Mouse (Mus musculus) forebrain, postnatal 0 days (tissue): ENCODE results near the gene Rnf5. TPM values are rescaled to one million over a fixed set of nuclear protein-coding genes. Genes with fewer than 3 reads are reported as not detected.
A peak's percentile ranks its signal among the peaks of the same experiment; 100 is the strongest.

Source experiments
- ATAC-seq: fragments of 200-750 bp; cut with Nextera tagmentation; 2 replicates; pipeline ENCODE4 v1.8.0; 2017; ENCODE audit warnings: mild to moderate bottlenecking, moderate library complexity
- DNase-seq: peaks from one replicate; pipeline ENCODE4 v3.0.0-alpha.2; 2015
- H3K27ac ChIP-seq: fragments of 300-500 bp; sonication (generic); 2 replicates; pipeline ENCODE4 v1.5.1; 2014; ENCODE audit warnings: low read depth, mild to moderate bottlenecking, antibody characterized with exemption, low read length, moderate library complexity, mixed read lengths
- H3K27me3 ChIP-seq: fragments of 300-500 bp; sonication (generic); 2 replicates; pipeline ENCODE4 v1.6.1; 2014; ENCODE audit warnings: mild to moderate bottlenecking, low read length, mixed read lengths; ENCODE audit not compliant: insufficient read depth
- H3K36me3 ChIP-seq: fragments of 300-500 bp; sonication (generic); 2 replicates; pipeline ENCODE4 v1.6.1; 2014; ENCODE audit warnings: mild to moderate bottlenecking, moderate library complexity; ENCODE audit not compliant: insufficient read depth
- H3K4me1 ChIP-seq: fragments of 300-500 bp; sonication (generic); 2 replicates; pipeline ENCODE4 v1.6.1; 2014; ENCODE audit warnings: antibody characterized with exemption; ENCODE audit not compliant: insufficient read depth
- H3K4me2 ChIP-seq: fragments of 300-500 bp; sonication (generic); 2 replicates; pipeline ENCODE4 v1.6.1; 2014; ENCODE audit warnings: low read depth, mild to moderate bottlenecking, moderate library complexity
- H3K4me3 ChIP-seq: fragments of 300-500 bp; sonication (generic); 2 replicates; pipeline ENCODE4 v1.5.1; 2014; ENCODE audit warnings: low read depth, low read length, mixed read lengths
- H3K9ac ChIP-seq: fragments of 300-500 bp; sonication (generic); 2 replicates; pipeline ENCODE4 v1.6.1; 2014; ENCODE audit warnings: mild to moderate bottlenecking
- H3K9me3 ChIP-seq: fragments of 300-500 bp; sonication (generic); 2 replicates; pipeline ENCODE4 v1.6.1; 2016; ENCODE audit warnings: low read length
- CTCF ChIP-seq: sonication (generic); IDR thresholded peaks from 2 replicates; pipeline ENCODE4 v1.5.1; 2016; ENCODE audit warnings: antibody characterized with exemption, control low read depth, low read depth
- WGBS: fragments of 180-500 bp; shearing (Covaris S2); extraction: QIAGEN DNeasy Blood & Tissue Kit; methylation state at CpG from one replicate; pipeline ENCODE4 v1.1.7; 2014; 5-methylcytosine and 5-hydroxymethylcytosine counted together
- polyA plus RNA-seq: library from polyadenylated mRNA; unstranded; fragments of >200 nt; fragmentation: Nextera tagmentation; extraction: Ambion mirVana; gene quantifications from 2 replicates; pipeline ENCODE4 v1.2.1, GENCODE M21; 2015
- total RNA-seq: library from RNA; depleted of rRNA; stranded (reverse); fragments of >200 nt; gene quantifications from 2 replicates; pipeline ENCODE4 v1.2.3, GENCODE M21; 2014

Gene Rnf5
- total and polyA plus RNA-seq, 2 experiments from 2014 or later = 45.3 to 252 TPM

DNA sequence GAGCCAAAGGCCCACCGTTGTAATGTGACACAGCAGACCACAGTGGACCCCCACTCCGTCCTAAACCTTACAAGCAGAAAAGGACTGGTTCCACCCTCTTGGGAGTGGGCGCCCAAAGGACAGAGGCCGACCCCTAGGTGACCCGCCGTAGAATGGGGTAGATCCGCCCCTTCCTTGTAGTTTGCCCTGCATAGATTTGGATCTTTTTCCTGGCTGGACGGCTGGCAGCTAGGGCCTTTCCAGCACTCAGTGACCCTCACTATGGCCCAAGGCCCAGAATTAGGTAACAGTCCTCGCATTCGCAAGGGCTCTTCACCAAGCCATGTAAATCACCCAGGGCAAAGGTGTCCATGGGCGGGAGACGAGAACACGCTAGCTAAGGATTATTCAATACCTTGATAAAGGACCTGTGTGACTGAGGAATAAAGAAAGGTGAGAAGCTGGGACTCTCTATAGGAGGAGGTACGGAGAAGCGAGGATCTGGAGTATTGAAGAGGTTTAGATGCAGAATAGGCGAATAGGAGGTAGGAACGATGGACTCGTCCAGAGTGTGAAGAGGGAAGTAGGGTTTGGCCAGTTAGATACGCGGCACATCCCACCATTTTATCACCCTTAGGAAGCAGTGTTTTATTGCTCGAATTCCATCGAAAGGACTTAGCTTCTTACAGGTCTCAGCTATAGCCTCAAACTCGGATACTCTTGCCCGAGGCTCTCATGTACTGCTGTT lies 1.2 kb upstream of the Rnf5 start:
- peak overlapping the region; percentile 97 for H3K4me2 ChIP-seq
- ATAC-seq (no peak), DNase-seq (peak; percentile 32)
- WGBS = 16% methylated on average over 24 of the region's 24 CpGs
- H3K9me3 ChIP-seq = no peaks in the 10 kb centered on the region
- peaks cover 11% of the 10 kb centered on the region for H3K36me3 ChIP-seq
- H3K4me1 ChIP-seq = peaks cover 18% of the 10 kb centered on the region
- peak overlapping the region; percentile 85 for H3K4me3 ChIP-seq
- no peaks in the 10 kb centered on the region for H3K27me3 ChIP-seq
- H3K27ac ChIP-seq = peak overlapping the region; percentile 89
- TF ChIP-seq CTCF = no peak
- H3K9ac ChIP-seq = peak overlapping the region; percentile 91

DNA sequence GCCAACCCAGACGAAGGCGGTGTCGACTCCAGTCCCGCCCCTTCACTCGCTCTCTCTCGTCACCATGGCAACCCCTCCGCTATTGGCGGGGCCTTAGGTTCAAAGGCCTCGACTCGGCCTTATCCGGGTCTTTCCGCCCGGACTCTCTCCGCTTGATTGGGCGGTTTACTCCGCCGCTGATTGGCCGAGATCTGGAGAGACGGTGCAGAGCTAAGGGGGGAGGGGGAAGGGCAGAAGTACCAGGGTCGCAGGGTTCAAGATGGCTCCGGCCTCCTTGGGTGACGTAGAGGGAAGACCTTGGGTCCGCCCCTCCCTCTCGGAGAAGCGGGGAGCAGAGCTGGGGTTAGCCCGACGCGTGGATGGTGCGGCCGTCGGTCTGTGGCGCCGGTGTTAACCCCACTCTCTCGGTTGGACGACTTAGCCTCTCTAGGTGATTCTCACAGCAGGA lies 595 bp upstream of the Rnf5 start, which contains the start of gene Agpat1:
Agpat1 (plus strand) TSS at position 202 of the 448 bp plus-strand sequence.
- DNase-seq (peak; percentile 99), ATAC-seq (peak; percentile 86)
- Histone ChIP-seq H3K4me3 (peak within 1 kb of the TSS; percentile 85), H3K9ac (peak within 1 kb of the TSS; percentile 91), H3K4me1 (peaks cover 18% of the 10 kb centered on the region), H3K4me2 (peak within 1 kb of the TSS; percentile 97), H3K27me3 (no peaks in the 10 kb centered on the region), H3K9me3 (no peaks in the 10 kb centered on the region), H3K36me3 (peaks cover 11% of the 10 kb centered on the region), H3K27ac (peak within 1 kb of the TSS; percentile 89)
- under 1% methylated on average over 35 of the region's 35 CpGs for WGBS
- no peak for TF ChIP-seq CTCF

DNA sequence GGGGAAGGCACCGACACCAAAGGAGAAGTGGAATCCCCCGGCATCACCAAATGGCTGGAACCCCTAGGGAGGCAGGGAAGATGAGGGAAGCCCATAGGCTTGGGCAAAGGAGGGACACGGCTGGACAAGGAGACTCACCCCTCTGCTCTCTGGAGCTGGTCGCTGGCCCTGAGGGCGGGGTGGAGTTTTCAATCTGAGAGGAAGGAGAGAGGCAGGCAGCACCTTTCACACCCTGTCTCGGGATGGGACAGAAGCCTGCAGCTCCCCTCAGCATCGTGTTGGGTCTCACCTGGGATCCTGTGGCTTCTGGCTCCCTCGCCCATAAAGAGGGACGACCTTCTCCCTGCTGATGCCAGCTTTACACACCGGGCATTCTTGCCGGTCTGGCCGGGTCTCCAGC lies 1.7 kb downstream of the Rnf5 start:
- Histone ChIP-seq H3K4me1 (peaks cover 16% of the 10 kb centered on the region), H3K9me3 (no peaks in the 10 kb centered on the region), H3K9ac (no peak overlapping the region), H3K36me3 (peaks cover 11% of the 10 kb centered on the region), H3K4me2 (peak overlapping the region; percentile 86; the same call in 1 of the 2 replicates), H3K27me3 (no peaks in the 10 kb centered on the region), H3K27ac (no peak overlapping the region), H3K4me3 (no peak overlapping the region)
- WGBS = 87% methylated on average over 12 of the region's 12 CpGs
- no peak for TF ChIP-seq CTCF
- DNase-seq (no peak), ATAC-seq (no peak)

DNA sequence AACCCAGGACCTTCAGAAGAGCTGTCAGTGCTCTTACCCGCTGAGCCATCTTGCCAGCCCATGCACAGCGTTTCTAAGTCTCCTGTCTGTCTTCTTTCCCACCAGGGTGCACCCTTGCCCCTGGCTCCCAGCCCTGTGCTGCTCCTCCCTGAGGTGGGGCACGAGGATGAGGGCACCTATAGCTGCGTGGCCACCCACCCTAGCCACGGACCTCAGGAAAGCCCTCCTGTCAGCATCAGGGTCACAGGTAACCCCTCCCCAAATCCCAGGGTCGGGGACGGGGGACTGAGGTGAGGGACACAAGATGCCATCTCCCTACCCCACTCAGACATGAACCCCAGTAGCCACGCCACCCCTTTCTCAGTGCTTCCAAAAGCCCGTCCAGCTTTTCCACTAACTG lies 3.6 kb downstream of the Rnf5 start:
- no peaks in the 10 kb centered on the region for H3K27me3 ChIP-seq
- no peak overlapping the region for H3K4me2 ChIP-seq
- DNase-seq = no peak
- no peaks in the 10 kb centered on the region for H3K9me3 ChIP-seq
- H3K27ac ChIP-seq = no peak overlapping the region
- H3K4me1 ChIP-seq = peaks cover 8% of the 10 kb centered on the region
- peaks cover 24% of the 10 kb centered on the region for H3K36me3 ChIP-seq
- no peak for ATAC-seq
- no peak overlapping the region for H3K4me3 ChIP-seq
- no peak overlapping the region for H3K9ac ChIP-seq
- TF ChIP-seq CTCF = no peak
- WGBS = 78% methylated on average over 9 of the region's 9 CpGs

DNA sequence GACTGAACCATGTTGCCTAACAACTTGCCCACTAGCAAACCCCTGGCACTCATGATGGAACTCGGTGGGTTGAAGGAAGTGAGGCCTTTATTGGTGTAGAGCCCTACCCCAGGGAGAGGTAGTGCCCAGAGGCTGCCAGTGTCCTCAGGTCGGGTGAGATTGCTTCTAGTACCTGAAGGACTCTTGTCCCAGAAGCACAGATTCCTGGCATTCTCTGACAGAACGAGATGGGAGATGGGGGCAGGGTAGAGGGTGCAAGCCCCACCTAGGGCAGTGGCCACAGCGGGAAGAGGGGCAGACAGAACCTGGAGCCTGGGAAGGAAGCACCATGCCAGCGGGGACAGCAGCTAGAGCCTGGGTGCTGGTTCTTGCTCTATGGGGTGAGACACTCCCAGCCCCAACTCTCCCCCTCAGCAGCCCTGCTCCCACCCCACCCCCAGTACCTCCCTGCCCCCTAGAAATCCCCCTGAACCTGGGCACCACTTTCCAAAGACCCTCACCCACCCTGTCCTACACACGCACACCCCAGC lies 5.9 kb downstream of the Rnf5 start, which contains the start of gene Ager:
Ager (plus strand) TSS at position 297 of the 530 bp plus-strand sequence.
- Histone ChIP-seq H3K9ac (no peak within 1 kb of the TSS), H3K4me3 (no peak within 1 kb of the TSS), H3K4me1 (peaks cover 5% of the 10 kb centered on the region; the same call in 1 of the 2 replicates), H3K27me3 (no peaks in the 10 kb centered on the region), H3K9me3 (no peaks in the 10 kb centered on the region), H3K36me3 (peaks cover 29% of the 10 kb centered on the region), H3K4me2 (no peak within 1 kb of the TSS), H3K27ac (no peak within 1 kb of the TSS)
- DNase-seq = no peak
- ATAC-seq = no peak
- no peak for TF ChIP-seq CTCF
- 21% methylated on average over 6 of the region's 6 CpGs for WGBS

DNA sequence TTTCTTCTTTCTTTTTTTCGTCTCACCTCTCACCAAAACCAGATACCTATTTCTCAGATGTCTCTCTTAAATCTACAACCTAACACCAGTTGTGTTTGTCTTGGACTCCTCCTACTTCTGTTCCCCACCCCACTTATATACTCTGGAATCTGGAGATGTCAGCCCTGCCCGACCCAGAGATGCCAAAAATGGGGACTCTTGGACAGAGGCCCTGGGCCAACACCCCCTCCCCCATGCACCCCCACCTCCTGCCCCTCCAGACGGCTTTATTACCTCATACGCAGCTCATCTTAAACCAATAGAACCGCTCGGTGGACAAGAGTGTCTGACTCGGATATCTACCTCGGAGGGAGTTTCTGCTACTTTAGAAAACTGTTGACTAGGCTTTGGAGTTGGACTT lies 7.4 kb downstream of the Rnf5 start:
- 78% methylated on average over 8 of the region's 8 CpGs for WGBS
- H3K4me2 ChIP-seq = no peak overlapping the region
- no peak overlapping the region for H3K4me3 ChIP-seq
- H3K4me1 ChIP-seq = peaks cover 5% of the 10 kb centered on the region
- H3K27ac ChIP-seq = no peak overlapping the region
- no peaks in the 10 kb centered on the region for H3K27me3 ChIP-seq
- no peak for DNase-seq
- no peak for ATAC-seq
- no peak for TF ChIP-seq CTCF
- H3K9ac ChIP-seq = no peak overlapping the region
- no peaks in the 10 kb centered on the region for H3K9me3 ChIP-seq
- H3K36me3 ChIP-seq = peaks cover 29% of the 10 kb centered on the region

DNA sequence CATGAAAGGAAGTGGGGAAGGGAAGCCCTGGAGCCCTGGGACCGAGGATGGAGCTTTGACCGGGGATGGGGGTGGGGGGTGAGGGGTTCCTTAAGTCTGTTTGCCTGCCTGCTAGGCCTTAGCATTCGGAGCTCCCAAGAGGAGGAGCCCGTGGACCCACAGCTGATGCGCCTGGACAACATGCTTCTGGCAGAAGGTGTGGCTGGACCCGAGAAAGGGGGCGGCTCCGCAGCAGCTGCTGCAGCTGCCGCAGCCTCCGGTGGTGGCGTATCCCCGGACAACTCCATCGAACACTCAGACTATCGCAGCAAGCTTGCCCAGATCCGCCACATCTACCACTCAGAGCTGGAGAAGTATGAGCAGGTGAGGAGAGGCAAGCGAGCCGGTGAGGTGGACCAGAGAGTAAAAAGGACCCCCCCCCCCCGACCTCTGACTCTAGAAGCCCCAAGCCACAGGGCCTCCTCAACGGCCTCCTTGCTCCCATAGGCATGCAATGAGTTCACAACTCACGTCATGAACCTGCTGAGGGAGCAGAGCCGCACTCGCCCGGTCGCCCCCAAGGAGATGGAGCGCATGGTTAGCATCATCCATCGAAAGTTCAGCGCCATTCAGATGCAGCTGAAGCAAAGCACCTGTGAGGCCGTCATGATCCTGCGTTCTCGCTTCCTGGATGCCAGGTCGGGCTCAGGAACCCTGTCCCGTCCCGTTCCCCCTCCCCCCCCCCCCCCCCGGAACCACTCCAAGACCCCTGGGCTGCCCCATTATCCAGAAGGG lies 9.6 kb downstream of the Rnf5 start:
- no peak for ATAC-seq
- 0 out of 2 replicates have a peak, but pooled peaks have one; percentile 3 for TF ChIP-seq CTCF
- Histone ChIP-seq H3K4me1 (peaks cover 8% of the 10 kb centered on the region), H3K9ac (peak overlapping the region; percentile 94), H3K4me3 (peak overlapping the region; percentile 89), H3K9me3 (no peaks in the 10 kb centered on the region), H3K36me3 (peaks cover 17% of the 10 kb centered on the region), H3K27ac (peak overlapping the region; percentile 97; the same call in 1 of the 2 replicates), H3K27me3 (no peaks in the 10 kb centered on the region), H3K4me2 (peak overlapping the region; percentile 93)
- no peak for DNase-seq
- 51% methylated on average over 34 of the region's 34 CpGs for WGBS
